Mouse (Mus musculus) cerebellum, postnatal 36 days (tissue): Measurements from ENCODE around the gene 2310033P09Rik.

ENCODE experiments used
- DNase-seq, 2 experiments: peaks; one replicate each; pipeline ENCODE4 v3.0.0; 2021 to 2022; ENCODE audit warnings: mixed read lengths in 2 of 2

The 2310033P09Rik gene

GRCm38 (mm10) chr11:59208153-59208831 lies at the start of gene 2310033P09Rik:
Gene 2310033P09Rik (plus strand): TSS chr11:59208321.
- DNase-seq: peak; percentile 94 to 95

GRCm38 (mm10) chr11:59159099-59159498 lies 49.0 kb upstream of the 2310033P09Rik start:
- no peak for DNase-seq

GRCm38 (mm10) chr11:59159558-59159957 lies 48.6 kb upstream of the 2310033P09Rik start:
- DNase-seq: no peak

- no peak for DNase-seq
These were observed 46.7 kb upstream of the 2310033P09Rik start for GRCm38 (mm10) chr11:59161398-59161797.

- DNase-seq: peak in 1 of 2 experiments; percentile 13
These were observed 45.5 kb upstream of the 2310033P09Rik start for GRCm38 (mm10) chr11:59162443-59163254.

GRCm38 (mm10) chr11:59163255-59164236 lies 44.6 kb upstream of the 2310033P09Rik start, which contains the start of gene Iba57:
Gene Iba57 (minus strand): TSS chr11:59163739.
- DNase-seq: peak; percentile 98

- no peak for DNase-seq
These were observed 43.7 kb upstream of the 2310033P09Rik start for GRCm38 (mm10) chr11:59164384-59164783.

- no peak for DNase-seq
These were observed 42.4 kb upstream of the 2310033P09Rik start for GRCm38 (mm10) chr11:59165616-59166241.

- DNase-seq: no peak
These were observed 38.3 kb upstream of the 2310033P09Rik start for GRCm38 (mm10) chr11:59169807-59170206.

GRCm38 (mm10) chr11:59170549-59170948 lies 37.6 kb upstream of the 2310033P09Rik start:
- no peak for DNase-seq

GRCm38 (mm10) chr11:59174189-59174838 lies 33.8 kb upstream of the 2310033P09Rik start:
- DNase-seq: no peak

- no peak for DNase-seq
These were observed 31.6 kb upstream of the 2310033P09Rik start for GRCm38 (mm10) chr11:59176475-59176874.

- DNase-seq: no peak
These were observed 31.2 kb upstream of the 2310033P09Rik start for GRCm38 (mm10) chr11:59176921-59177320.

- peak; percentile 32 to 36 for DNase-seq
These were observed 25.2 kb upstream of the 2310033P09Rik start, which contains the start of gene Gjc2 for GRCm38 (mm10) chr11:59182864-59183331. Gene Gjc2 (minus strand): TSS chr11:59183213.

GRCm38 (mm10) chr11:59183821-59184220 lies 24.3 kb upstream of the 2310033P09Rik start:
- peak; percentile 56 to 62 for DNase-seq

- DNase-seq: no peak
These were observed 22.6 kb upstream of the 2310033P09Rik start for GRCm38 (mm10) chr11:59185490-59185889.

GRCm38 (mm10) chr11:59187706-59188105 lies 20.4 kb upstream of the 2310033P09Rik start:
- DNase-seq: no peak

GRCm38 (mm10) chr11:59191231-59192058 lies 16.7 kb upstream of the 2310033P09Rik start:
- DNase-seq: peak; percentile 86 to 89

GRCm38 (mm10) chr11:59192059-59192386 lies 16.1 kb upstream of the 2310033P09Rik start, which contains the start of gene Guk1:
Gene Guk1 (minus strand): TSS chr11:59192212.
- DNase-seq: no peak

GRCm38 (mm10) chr11:59196230-59196629 lies 11.9 kb upstream of the 2310033P09Rik start:
- DNase-seq: no peak
